Mouse (Mus musculus) ES-Bruce4 (cell line): Measurements from ENCODE around the gene Foxp4.

Experiments
- CTCF ChIP-seq: IDR thresholded peaks from one replicate; pipeline ENCODE4 v1.8.1; 2011; ENCODE audit warnings: low read depth, low read length
- POLR2A ChIP-seq: IDR thresholded peaks from one replicate; pipeline ENCODE4 v1.8.1; 2011; ENCODE audit warnings: low read length; ENCODE audit not compliant: insufficient read depth

- no peak for TF ChIP-seq CTCF
- no peak for TF ChIP-seq POLR2A
Observed at GRCm38 (mm10) chr17:47942008-47942407, 17.6 kb upstream of the Foxp4 start.
